Mouse (Mus musculus): ENCODE data around the gene Zfp82. TPM values are rescaled to one million over a fixed set of nuclear protein-coding genes. Genes with fewer than 3 reads are reported as not detected.
A peak's percentile ranks its signal among the peaks of the same experiment; 100 is the strongest.

Gene Zfp82
- polyA plus RNA-seq, 1 experiment from 2014 or later: 8.2 TPM

DNA sequence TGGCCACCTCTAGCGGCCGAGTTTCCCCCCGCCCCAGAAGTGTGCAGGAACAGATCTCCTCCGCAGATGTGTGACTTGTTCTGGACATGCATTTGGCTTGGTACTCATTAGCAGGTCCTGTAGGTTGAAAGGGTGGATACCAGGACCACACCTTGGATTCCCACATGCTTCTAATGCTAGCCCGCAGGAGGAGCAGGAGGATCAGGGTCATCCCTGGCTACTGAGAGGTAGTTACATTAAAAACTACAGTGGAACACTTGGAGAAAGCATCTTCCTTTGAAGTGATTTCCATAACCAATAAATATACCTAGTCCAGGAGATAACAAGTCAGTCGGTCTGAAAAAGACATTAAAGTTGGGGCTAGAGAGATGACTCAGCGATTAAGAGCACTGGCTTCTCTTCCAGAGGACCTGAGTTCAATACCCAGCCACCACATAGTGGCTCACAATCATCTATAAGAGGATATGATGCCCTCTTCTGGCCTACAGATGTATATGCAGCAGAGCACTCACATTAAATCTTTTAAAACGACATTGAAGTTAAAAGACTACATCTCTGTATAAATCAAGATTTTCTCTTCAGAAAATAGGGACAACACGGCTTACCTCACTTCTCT, 18.4 kb upstream of the Zfp82 start:
- H3K4me2 ChIP-seq: peak overlapping the region; percentile 73
- peaks cover 25% of the 10 kb centered on the region for H3K4me1 ChIP-seq
- no peak for ATAC-seq (ENCODE audit: insufficient number of reproducible peaks, low FRiP score, low TSS enrichment, low read depth)
- H3K27ac ChIP-seq: peak overlapping the region; percentile 87
- peak overlapping the region; percentile 62 for H3K4me3 ChIP-seq
- WGBS: 5% methylated on average over 9 of the region's 9 CpGs
- H3K27me3 ChIP-seq: no peaks in the 10 kb centered on the region
- no peaks in the 10 kb centered on the region for H3K9me3 ChIP-seq
- H3K9ac ChIP-seq: no peak overlapping the region
- peaks cover 11% of the 10 kb centered on the region for H3K36me3 ChIP-seq

GRCm38 (mm10) chr7:30090092-30090969, 17.6 kb upstream of the Zfp82 start, which contains the start of the genes Gm26920 and Zfp566:
Gm26920 (minus strand) TSS chr7:30090410.
Zfp566 (minus strand) TSS chr7:30090527.
- Histone ChIP-seq H3K4me1 (peaks cover 25% of the 10 kb centered on the region), H3K4me2 (peak within 1 kb of the TSS; percentile 73), H3K9ac (peak within 1 kb of the TSS; percentile 61), H3K27ac (peak within 1 kb of the TSS; percentile 87), H3K4me3 (peak within 1 kb of the TSS; percentile 62), H3K36me3 (peaks cover 18% of the 10 kb centered on the region), H3K9me3 (no peaks in the 10 kb centered on the region), H3K27me3 (no peaks in the 10 kb centered on the region)
- ATAC-seq (ENCODE audit: insufficient number of reproducible peaks, low FRiP score, low TSS enrichment, low read depth): peak; percentile 92
- under 1% methylated on average over 40 of the region's 40 CpGs for WGBS

DNA sequence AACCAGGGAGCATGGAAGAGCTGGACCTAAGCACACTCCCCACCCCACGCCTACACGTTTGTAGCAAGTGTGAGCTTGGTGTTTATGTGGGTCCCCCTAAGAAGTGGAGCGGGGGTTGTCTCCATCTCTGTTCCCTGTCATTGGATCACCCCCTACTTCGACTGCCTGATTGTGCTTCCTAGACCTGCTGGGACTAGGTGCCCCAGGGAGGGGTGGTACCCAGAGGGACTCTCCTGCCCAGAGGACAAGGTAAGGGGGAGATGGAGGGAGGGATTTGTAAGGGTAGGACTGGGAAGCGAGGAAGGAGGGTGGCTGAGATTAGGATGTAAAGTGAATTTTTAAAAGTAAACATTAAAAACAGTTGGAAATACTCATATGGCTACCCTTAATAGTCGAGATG, 16.7 kb upstream of the Zfp82 start:
- Histone ChIP-seq H3K27ac (no peak overlapping the region), H3K4me3 (peak overlapping the region; percentile 62), H3K9ac (peak overlapping the region; percentile 61), H3K27me3 (no peaks in the 10 kb centered on the region), H3K9me3 (no peaks in the 10 kb centered on the region; the same call in 1 of the 2 replicates), H3K4me2 (peak overlapping the region; percentile 73), H3K4me1 (peaks cover 25% of the 10 kb centered on the region), H3K36me3 (peaks cover 28% of the 10 kb centered on the region)
- no peak for ATAC-seq (ENCODE audit: insufficient number of reproducible peaks, low FRiP score, low TSS enrichment, low read depth)
- WGBS: 15% methylated on average over 6 of the region's 6 CpGs

DNA sequence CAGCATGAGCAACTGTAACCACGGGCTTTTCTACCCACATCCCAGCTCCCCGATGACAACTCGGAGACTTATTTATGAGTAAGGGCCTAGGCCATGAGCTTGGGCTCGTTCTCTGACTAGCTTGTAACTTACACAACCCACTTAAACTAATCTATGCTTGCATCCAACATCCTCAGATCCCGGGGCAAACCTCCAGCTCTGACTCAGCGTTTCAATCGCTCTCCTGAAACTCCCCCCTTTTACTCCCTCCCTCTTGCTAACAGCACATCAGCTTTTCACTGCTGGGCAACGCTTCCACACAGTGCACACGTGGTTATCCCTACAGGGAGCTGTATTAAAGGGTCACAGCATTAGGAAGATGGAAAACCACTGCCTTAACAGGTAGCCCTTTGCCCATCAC, 13.8 kb upstream of the Zfp82 start:
- H3K4me2 ChIP-seq: no peak overlapping the region
- H3K4me1 ChIP-seq: peaks cover 18% of the 10 kb centered on the region
- H3K27me3 ChIP-seq: no peaks in the 10 kb centered on the region
- no peak for ATAC-seq (ENCODE audit: insufficient number of reproducible peaks, low FRiP score, low TSS enrichment, low read depth)
- no peak overlapping the region for H3K4me3 ChIP-seq
- peaks cover 35% of the 10 kb centered on the region for H3K36me3 ChIP-seq
- no peaks in the 10 kb centered on the region; the same call in 1 of the 2 replicates for H3K9me3 ChIP-seq
- H3K9ac ChIP-seq: no peak overlapping the region
- no peak overlapping the region for H3K27ac ChIP-seq
- 83% methylated on average over 9 of the region's 9 CpGs for WGBS

DNA sequence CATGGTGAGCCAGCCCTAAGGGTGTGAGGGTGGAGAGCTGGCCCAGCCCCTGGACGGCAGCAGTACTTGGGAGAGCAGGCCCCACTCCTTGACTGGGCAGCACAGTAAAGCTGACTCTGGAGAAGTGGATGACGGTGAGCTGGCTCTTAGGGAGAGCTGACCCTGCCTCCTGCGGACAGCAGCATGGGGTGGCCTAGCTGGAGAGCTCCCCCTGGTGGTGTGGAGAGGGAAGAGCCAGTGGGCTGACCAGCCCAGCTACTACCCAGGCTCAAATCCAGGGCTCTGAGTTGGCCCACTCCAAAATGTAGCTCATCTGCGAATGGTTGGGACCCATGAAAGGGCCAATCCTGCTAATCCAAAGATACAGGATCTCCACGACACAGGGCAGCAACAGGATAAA, 8.1 kb downstream of the Zfp82 start:
- peaks cover 58% of the 10 kb centered on the region for H3K36me3 ChIP-seq
- H3K27me3 ChIP-seq: no peaks in the 10 kb centered on the region
- no peaks in the 10 kb centered on the region for H3K9me3 ChIP-seq
- no peak overlapping the region for H3K9ac ChIP-seq
- WGBS: 84% methylated on average over 5 of the region's 5 CpGs
- no peak for ATAC-seq (ENCODE audit: insufficient number of reproducible peaks, low FRiP score, low TSS enrichment, low read depth)
- no peak overlapping the region for H3K27ac ChIP-seq
- H3K4me3 ChIP-seq: no peak overlapping the region
- H3K4me1 ChIP-seq: no peaks in the 10 kb centered on the region
- no peak overlapping the region for H3K4me2 ChIP-seq

DNA sequence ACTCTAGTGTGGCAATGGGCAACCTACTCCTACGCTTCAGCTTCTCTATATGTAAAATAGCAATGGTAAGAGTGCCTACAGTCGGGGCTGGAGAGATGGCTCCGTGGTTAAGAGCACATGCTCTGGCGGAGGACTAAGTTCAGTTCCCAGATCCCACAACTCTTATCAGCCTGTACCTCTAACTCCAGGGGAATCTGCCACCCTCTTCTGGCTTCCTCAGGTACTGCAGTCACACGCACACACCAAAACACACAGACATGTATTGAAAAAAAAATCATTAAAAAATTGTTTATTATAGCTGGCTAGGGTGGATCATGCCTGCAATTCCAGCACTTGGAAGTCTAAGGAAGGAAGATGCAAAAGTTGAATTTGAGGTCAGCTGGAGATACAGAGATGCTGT, 10.2 kb downstream of the Zfp82 start:
- Histone ChIP-seq H3K4me2 (no peak overlapping the region), H3K27me3 (no peaks in the 10 kb centered on the region), H3K9ac (no peak overlapping the region), H3K4me3 (no peak overlapping the region), H3K9me3 (no peaks in the 10 kb centered on the region), H3K4me1 (no peaks in the 10 kb centered on the region), H3K36me3 (peaks cover 63% of the 10 kb centered on the region), H3K27ac (no peak overlapping the region)
- 89% methylated on average over 5 of the region's 5 CpGs for WGBS
- no peak for ATAC-seq (ENCODE audit: insufficient number of reproducible peaks, low FRiP score, low TSS enrichment, low read depth)

GRCm38 (mm10) chr7:30060341-30060740, 12.4 kb downstream of the Zfp82 start:
- peaks cover 74% of the 10 kb centered on the region for H3K36me3 ChIP-seq

DNA sequence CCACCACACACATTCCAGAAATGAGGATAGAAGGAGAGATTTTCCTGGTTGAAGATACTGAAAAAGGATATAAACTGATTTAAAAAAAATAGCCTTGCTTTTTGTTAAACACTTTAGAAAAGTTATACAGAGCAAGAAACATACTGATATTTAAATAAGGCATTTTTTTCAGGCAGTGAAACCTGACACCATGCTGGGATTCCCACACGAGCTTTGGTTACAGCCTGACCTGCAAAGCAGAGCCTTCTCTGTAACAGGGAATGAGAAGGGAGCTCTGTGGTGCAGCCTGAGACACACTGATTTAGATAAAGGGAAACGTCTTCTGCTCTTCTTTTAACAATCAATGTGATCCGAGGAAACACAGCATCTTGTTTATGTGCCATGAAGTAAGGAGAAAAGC, 19.1 kb downstream of the Zfp82 start:
- peaks cover 33% of the 10 kb centered on the region for H3K36me3 ChIP-seq
- H3K4me3 ChIP-seq: no peak overlapping the region
- no peaks in the 10 kb centered on the region for H3K27me3 ChIP-seq
- peaks cover 16% of the 10 kb centered on the region for H3K4me1 ChIP-seq
- H3K9ac ChIP-seq: no peak overlapping the region
- 7% methylated on average over 3 of the region's 3 CpGs for WGBS
- no peak overlapping the region for H3K4me2 ChIP-seq
- no peak for ATAC-seq (ENCODE audit: insufficient number of reproducible peaks, low FRiP score, low TSS enrichment, low read depth)
- H3K9me3 ChIP-seq: no peaks in the 10 kb centered on the region
- peak overlapping the region; percentile 22 for H3K27ac ChIP-seq

More at GRCm38 (mm10) chr7:30060341-30060740, 12.4 kb downstream of the Zfp82 start:
- no peak for ATAC-seq (ENCODE audit: insufficient number of reproducible peaks, low FRiP score, low TSS enrichment, low read depth)
- no peaks in the 10 kb centered on the region for H3K27me3 ChIP-seq
- no peak overlapping the region for H3K4me3 ChIP-seq
- no peaks in the 10 kb centered on the region for H3K9me3 ChIP-seq
- no peaks in the 10 kb centered on the region for H3K4me1 ChIP-seq
- H3K27ac ChIP-seq: 0 out of 2 replicates have a peak overlapping the region, but pooled peaks have one; percentile 2
- 72% methylated on average over 6 of the region's 6 CpGs for WGBS
- H3K9ac ChIP-seq: no peak overlapping the region
- no peak overlapping the region for H3K4me2 ChIP-seq

- Histone ChIP-seq H3K4me3 (peak within 1 kb of the TSS; percentile 73), H3K4me1 (peaks cover 16% of the 10 kb centered on the region), H3K9me3 (no peaks in the 10 kb centered on the region), H3K36me3 (peaks cover 14% of the 10 kb centered on the region), H3K4me2 (peak within 1 kb of the TSS; percentile 71), H3K27ac (peak within 1 kb of the TSS; percentile 69), H3K9ac (peak within 1 kb of the TSS; percentile 62), H3K27me3 (no peaks in the 10 kb centered on the region)
- WGBS: under 1% methylated on average over 40 of the region's 40 CpGs
- peak; percentile 93 for ATAC-seq (ENCODE audit: insufficient number of reproducible peaks, low FRiP score, low TSS enrichment, low read depth)
Measured at GRCm38 (mm10) chr7:30050882-30051548, 21.7 kb downstream of the Zfp82 start, which contains the start of gene Zfp14. Zfp14 (minus strand) TSS chr7:30051380.

DNA sequence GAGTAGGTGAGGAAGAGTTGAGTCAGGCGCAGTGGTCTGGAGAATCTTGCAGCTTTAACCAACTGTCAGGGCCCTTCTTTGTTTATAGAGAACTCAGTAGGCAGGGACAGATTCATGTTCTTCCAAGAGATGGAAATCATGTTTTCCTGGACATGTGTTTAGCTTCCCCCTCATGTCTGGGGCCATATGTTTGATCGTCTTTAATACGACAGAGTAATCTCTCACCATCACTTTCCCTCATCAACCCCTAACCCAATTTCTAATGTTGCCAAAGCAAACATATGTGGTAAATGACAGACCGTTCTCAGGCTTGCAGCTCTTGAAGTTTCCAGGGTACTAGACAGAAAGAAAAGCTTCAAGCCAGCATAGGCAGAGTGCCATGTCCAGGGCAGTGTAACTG, 24.6 kb downstream of the Zfp82 start:
- no peak overlapping the region for H3K4me2 ChIP-seq
- no peak overlapping the region for H3K4me3 ChIP-seq
- H3K9me3 ChIP-seq: no peaks in the 10 kb centered on the region
- H3K4me1 ChIP-seq: peaks cover 12% of the 10 kb centered on the region
- no peak overlapping the region for H3K9ac ChIP-seq
- H3K27me3 ChIP-seq: no peaks in the 10 kb centered on the region
- H3K36me3 ChIP-seq: 0 out of 2 replicates have a peak, but pooled peaks cover 5% of the 10 kb centered on the region
- 89% methylated on average over 4 of the region's 4 CpGs for WGBS
- H3K27ac ChIP-seq: no peak overlapping the region
- ATAC-seq (ENCODE audit: insufficient number of reproducible peaks, low FRiP score, low TSS enrichment, low read depth): no peak

- ATAC-seq (ENCODE audit: insufficient number of reproducible peaks, low FRiP score, low TSS enrichment, low read depth): no peak
- H3K27me3 ChIP-seq: no peaks in the 10 kb centered on the region
- H3K27ac ChIP-seq: no peak overlapping the region
- 39% methylated on average over 9 of the region's 9 CpGs for WGBS
- no peaks in the 10 kb centered on the region for H3K4me1 ChIP-seq
- no peak overlapping the region for H3K4me2 ChIP-seq
- no peak overlapping the region for H3K9ac ChIP-seq
- no peak overlapping the region for H3K4me3 ChIP-seq
- peaks cover 14% of the 10 kb centered on the region; the same call in 1 of the 2 replicates for H3K36me3 ChIP-seq
- H3K9me3 ChIP-seq: no peaks in the 10 kb centered on the region
Measured at GRCm38 (mm10) chr7:30044354-30044753, 28.3 kb downstream of the Zfp82 start.
